Mouse (Mus musculus) cortical plate, adult 2 months (tissue): ENCODE measurements around the gene Taldo1. TPM values are rescaled to one million over a fixed set of nuclear protein-coding genes. Genes with fewer than 3 reads are reported as not detected.

Source experiments
- H3K27ac ChIP-seq: fragments of 200-500 bp; 2 replicates; pipeline ENCODE4 v1.5.1; 2012; ENCODE audit warnings: low read length, control low read depth, inconsistent platforms; ENCODE audit not compliant: insufficient read depth
- H3K4me1 ChIP-seq: fragments of 200-500 bp; 2 replicates; pipeline ENCODE4 v1.6.1; 2011; ENCODE audit warnings: low read length; ENCODE audit not compliant: control insufficient read depth, insufficient read depth
- H3K4me3 ChIP-seq: fragments of 200-500 bp; 2 replicates; pipeline ENCODE4 v1.5.1; 2011; ENCODE audit warnings: mild to moderate bottlenecking, low read length, control low read depth; ENCODE audit not compliant: insufficient read depth
- CTCF ChIP-seq: fragments of 200-500 bp; IDR thresholded peaks from 2 replicates; pipeline ENCODE4 v1.5.1; 2011; ENCODE audit warnings: mild to moderate bottlenecking, control low read depth, low read length; ENCODE audit not compliant: insufficient read depth; ENCODE audit errors: extremely low read depth
- POLR2A ChIP-seq: fragments of 200-500 bp; IDR thresholded peaks from 2 replicates; pipeline ENCODE4 v1.6.1; 2011; ENCODE audit warnings: mild to moderate bottlenecking, low read length, control low read depth; ENCODE audit not compliant: insufficient read depth; ENCODE audit errors: extremely low read depth
- polyA plus RNA-seq: library from polyadenylated mRNA; depleted of rRNA; stranded (reverse); fragments of >200 nt; gene quantifications from 2 replicates; pipeline ENCODE4 v1.2.3, GENCODE M21; 2012

Taldo1 gene
- polyA plus RNA-seq, 1 experiment = 193 TPM

GRCm38 (mm10) chr7:141363106-141363751 is 28.8 kb upstream of the Taldo1 start:
- no peaks in the 10 kb centered on the region for H3K4me1 ChIP-seq
- H3K4me3 ChIP-seq = no peak overlapping the region
- TF ChIP-seq POLR2A (no peak), CTCF (peak; percentile 89)
- H3K27ac ChIP-seq = no peak overlapping the region

GRCm38 (mm10) chr7:141363752-141364125 is 28.3 kb upstream of the Taldo1 start:
- Histone ChIP-seq H3K4me1 (no peaks in the 10 kb centered on the region), H3K4me3 (no peak overlapping the region), H3K27ac (no peak overlapping the region)
- TF ChIP-seq POLR2A (no peak), CTCF (no peak)

- Histone ChIP-seq H3K4me3 (no peak overlapping the region), H3K4me1 (no peaks in the 10 kb centered on the region), H3K27ac (peak overlapping the region; percentile 84)
- TF ChIP-seq CTCF = no peak
- TF ChIP-seq POLR2A = no peak
Measured at GRCm38 (mm10) chr7:141364349-141365048, 27.5 kb upstream of the Taldo1 start.

- no peaks in the 10 kb centered on the region for H3K4me1 ChIP-seq
- TF ChIP-seq CTCF (no peak), POLR2A (peak; percentile 39; the same call in 1 of the 2 replicates)
- peak overlapping the region; percentile 91 for H3K27ac ChIP-seq
- no peak overlapping the region for H3K4me3 ChIP-seq
Measured at GRCm38 (mm10) chr7:141365049-141365445, 27.0 kb upstream of the Taldo1 start.

- no peaks in the 10 kb centered on the region for H3K4me1 ChIP-seq
Measured at GRCm38 (mm10) chr7:141367358-141367757, 24.6 kb upstream of the Taldo1 start.

GRCm38 (mm10) chr7:141369918-141370317 is 22.1 kb upstream of the Taldo1 start:
- Histone ChIP-seq H3K4me1 (no peaks in the 10 kb centered on the region), H3K4me3 (no peak overlapping the region), H3K27ac (no peak overlapping the region)
- no peak for TF ChIP-seq CTCF
- TF ChIP-seq POLR2A = no peak

More at GRCm38 (mm10) chr7:141367358-141367757, 24.6 kb upstream of the Taldo1 start:
- TF ChIP-seq POLR2A (no peak), CTCF (no peak)
- no peak overlapping the region for H3K4me3 ChIP-seq
- H3K27ac ChIP-seq = no peak overlapping the region

GRCm38 (mm10) chr7:141371942-141372595 is 19.9 kb upstream of the Taldo1 start:
- no peak for TF ChIP-seq CTCF
- TF ChIP-seq POLR2A = no peak

GRCm38 (mm10) chr7:141373611-141374010 is 18.4 kb upstream of the Taldo1 start:
- H3K4me3 ChIP-seq = no peak overlapping the region
- no peak for TF ChIP-seq CTCF
- no peak for TF ChIP-seq POLR2A
- no peaks in the 10 kb centered on the region for H3K4me1 ChIP-seq
- no peak overlapping the region for H3K27ac ChIP-seq

More at GRCm38 (mm10) chr7:141371942-141372595, 19.9 kb upstream of the Taldo1 start:
- Histone ChIP-seq H3K4me1 (no peaks in the 10 kb centered on the region), H3K27ac (no peak overlapping the region), H3K4me3 (no peak overlapping the region)

GRCm38 (mm10) chr7:141374399-141374798 is 17.6 kb upstream of the Taldo1 start:
- TF ChIP-seq POLR2A = no peak
- TF ChIP-seq CTCF = no peak
- Histone ChIP-seq H3K27ac (no peak overlapping the region), H3K4me3 (no peak overlapping the region), H3K4me1 (no peaks in the 10 kb centered on the region)
